Mouse (Mus musculus): ENCODE results near the gene Mt3. TPM values are rescaled to one million over a fixed set of nuclear protein-coding genes. Genes with fewer than 3 reads are reported as not detected.

The Mt3 gene
- total RNA-seq, 2 experiments from 2014 or later = 7.6 to 11.1 TPM

DNA sequence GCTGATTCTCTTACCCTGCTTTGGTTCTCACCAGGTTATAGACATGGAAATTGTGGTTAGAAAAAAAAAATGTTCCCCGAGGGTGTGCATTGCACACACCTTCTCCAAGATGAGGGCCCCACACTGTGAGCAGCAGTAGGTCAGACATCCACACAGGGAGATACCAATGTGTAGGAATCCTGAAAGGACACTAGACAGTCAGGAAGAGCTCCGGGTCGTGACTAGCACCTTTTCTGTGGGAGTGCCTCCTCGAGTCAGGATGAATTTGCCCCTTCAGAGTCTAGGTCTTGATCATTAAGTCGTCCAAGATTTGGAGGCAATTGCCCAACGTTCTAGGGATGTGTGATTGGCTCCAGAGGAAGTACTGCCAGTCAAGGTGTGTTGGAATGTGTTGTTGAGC is 33.4 kb downstream of the Mt3 start:
- DNase-seq = no peak

DNA sequence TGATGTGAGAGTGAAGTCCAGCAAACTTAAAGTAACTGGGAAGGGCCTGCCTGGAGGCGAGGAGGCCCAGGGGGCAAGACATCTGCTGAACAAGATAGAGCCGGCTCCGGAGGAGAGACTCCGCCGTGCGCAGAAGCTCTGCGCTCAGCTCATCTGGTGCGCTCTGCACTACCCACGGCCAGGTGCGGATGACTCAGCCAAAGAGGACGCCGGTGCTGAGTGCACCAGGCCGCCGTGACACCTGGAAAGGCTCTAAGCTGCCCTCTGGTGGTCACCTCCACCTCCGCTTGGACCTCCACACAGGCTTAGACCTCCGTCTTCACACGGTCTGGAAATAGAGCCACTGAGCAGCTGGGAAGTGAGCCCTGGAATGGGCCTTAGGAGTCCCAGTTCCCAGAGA is 34.1 kb downstream of the Mt3 start:
- peak; percentile 80 for DNase-seq

DNA sequence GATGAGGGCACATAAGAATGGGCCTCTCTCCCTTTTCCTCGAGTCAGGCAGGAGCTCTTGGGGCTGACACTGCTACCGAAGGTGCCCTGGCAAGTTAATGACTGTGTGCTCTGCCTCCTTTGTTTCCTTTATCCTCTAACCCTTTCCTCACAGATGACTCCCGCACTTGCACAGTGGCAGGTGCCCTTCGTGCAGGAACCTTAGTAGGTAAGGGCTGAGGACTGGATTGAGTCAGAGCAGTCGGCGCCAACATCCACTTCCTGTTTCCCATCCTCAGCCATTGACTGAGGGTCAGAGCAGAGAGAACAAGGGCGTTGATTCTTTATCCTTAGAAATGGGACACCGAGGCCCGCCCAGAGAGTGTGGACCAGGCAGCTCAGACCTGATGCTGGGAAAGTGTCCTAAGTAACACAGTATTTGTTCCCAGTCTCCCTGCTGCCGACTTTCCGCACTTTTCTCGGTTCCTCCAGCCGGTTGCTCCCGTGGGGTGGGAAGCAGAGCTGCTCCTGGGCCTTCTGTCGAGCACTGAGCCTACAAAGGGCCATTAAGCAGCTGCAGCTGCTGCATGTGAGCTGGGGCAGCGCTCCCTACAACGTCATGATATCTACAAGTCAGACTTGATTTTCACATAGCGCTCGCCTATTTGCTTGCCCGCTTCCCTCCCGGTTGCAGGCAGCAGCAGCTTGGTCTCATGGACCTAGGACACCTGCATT is 35.0 kb downstream of the Mt3 start:
- DNase-seq = no peak

DNA sequence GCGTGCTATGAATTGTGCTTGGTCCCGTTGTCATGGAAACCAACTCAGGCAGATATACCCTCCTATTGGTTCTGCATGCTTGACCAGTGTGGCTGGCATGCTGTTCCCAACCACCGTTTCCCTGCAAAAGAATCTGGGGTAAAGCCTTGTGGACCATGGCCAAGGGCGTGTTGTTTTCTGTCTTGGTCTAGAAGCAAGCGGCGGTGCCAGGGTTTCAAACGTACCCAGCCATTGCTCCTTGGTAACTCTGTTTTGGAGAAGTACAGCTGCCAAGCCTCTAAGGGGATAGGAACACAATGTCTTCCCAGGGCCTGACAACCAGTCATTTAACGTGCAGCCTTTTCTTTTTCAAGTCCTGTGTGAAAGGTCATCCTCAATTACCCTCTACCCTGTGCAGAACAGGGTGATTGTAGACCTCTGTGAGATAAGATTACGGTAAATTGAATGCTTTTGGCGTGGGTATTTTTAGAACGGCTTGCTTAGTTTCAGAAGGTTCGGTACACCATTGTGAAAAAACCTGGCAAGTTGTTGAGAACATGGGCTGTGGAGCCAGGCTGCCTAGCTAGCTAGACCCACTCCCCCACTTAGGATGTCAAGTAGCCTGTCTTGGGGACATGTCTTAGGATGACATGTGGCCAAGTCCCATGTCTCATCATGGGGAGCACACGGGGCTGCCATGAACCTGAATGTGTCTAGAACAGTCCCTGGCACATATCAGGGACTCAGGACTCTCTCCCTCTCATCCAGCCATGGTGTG is 37.0 kb downstream of the Mt3 start:
- DNase-seq = peak; percentile 49

DNA sequence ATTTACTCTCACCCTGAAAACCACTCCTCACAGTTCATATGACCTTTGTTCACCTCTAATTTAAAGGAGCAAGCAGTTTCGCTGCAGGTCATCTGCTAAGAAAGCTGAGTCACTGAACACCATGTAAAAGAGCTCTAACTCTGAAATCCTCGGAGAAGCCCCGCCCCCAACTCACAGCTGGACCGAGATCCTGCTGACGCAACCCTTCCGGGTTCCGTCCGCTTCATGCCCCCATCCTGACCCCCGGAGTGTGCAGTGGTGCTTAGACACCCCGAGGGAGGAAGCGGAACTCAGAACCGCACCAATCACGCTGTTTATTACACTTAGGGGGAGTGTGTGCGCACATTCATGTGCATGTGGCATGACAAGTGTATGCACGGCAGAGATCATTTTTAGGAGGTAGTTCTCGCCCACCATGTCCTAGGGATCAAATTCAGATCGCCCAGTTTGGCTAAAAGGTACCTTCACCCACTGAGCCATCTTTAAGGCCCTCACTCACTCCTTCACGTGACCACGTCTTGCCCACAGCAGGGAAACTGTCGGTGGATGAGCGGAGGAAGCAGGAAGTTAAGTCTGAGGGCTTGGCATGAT is 38.8 kb downstream of the Mt3 start:
- peak; percentile 78 for DNase-seq

DNA sequence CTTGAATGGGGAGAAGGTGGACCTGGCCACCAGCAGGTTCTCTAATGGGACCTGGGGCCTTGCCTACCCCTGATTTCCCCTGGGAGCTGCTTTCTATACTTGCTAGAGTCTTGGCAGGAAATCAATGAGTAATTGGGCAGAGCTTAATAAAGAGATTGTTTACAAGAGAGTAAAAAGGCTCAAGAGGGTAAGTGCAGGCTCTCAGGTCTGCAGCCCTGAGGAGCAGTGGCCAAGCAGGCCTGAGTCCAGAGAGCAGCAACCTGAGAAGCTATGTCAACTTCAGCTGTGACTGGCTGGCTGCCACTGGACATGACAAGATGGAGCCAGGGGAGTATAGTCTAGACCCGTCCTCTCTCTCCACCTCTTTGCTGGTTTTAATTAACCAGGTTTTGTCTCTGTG is 40.5 kb downstream of the Mt3 start:
- DNase-seq = peak; percentile 47

DNA sequence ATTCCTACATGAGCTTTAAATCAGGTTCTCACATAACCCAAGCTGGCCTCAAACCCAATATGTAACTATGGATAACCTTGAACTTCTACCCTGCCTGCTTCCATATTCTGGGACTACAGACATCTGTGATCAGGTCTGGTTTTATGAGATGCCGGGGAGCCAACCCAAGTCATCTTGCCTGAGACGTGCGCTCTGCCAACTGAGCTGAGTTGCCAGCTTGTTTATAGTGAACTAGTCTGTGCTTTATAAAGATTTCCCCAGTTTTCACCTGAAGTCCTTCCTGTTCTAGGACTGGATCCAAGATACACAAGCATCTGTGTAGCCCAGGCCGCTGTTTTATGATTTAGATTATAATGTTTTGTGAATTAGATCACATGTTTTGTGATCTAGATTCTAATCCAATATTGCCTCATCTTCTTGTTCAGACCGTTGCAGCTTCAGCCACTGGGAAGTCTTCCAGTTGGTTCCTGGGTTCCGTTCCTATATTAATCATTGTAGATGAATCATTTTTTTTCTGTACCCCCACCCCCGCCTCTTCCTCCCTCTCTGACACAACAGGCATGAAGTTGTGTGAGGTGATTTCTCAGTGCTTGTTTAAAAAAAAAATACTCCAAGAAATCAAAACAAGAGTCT is 42.3 kb downstream of the Mt3 start:
- peak; percentile 39 for DNase-seq

DNA sequence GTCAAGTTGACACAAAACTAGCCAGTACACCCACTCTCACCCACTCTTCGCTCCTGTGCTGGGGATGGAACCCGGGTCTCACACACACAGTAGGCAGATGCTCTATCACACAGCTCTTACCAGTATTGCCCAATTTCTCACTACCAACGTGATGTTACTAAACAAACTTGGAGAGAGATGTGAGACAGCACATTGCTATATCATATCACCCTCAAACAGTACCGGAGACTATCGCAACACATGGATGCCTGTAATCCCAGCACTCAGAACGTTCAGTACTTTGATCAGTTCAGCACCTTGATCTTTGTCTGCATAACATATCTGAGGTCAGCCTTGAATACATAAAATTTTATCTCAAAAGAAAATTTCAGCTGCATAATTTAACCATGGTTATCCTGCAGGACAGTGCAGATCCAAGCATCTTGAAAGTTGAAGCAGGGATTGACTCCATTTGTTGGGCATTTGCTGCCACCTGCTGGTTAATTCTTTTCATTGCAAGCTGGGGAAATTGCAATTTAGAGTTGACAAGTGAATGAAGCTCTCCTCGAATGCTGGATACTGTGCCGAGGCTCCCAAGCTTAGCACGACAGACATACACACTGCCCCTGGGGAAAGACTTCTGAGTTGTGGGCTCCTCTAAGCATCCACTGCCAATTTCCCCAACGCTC is 46.9 kb downstream of the Mt3 start:
- DNase-seq = peak; percentile 75

Other genes starting within 250 kb of the Mt3 start
- 100 to 1,000 TPM; 125 to 132 TPM for gene Amfr, start 139.8 kb upstream of the Mt3 start, total RNA-seq (2021)
- 10 to 100 TPM; 47.6 to 48.3 TPM for gene Nudt21, start 115.6 kb upstream of the Mt3 start, total RNA-seq (2021)
- gene Ogfod1, start 115.4 kb upstream of the Mt3 start, total RNA-seq (2021) = 10 to 100 TPM; 14.5 to 15.6 TPM
- gene Bbs2, start 53.7 kb upstream of the Mt3 start, total RNA-seq (2021) = 10 to 100 TPM; 13.0 to 17.4 TPM
- not detected for gene Mt4, start 15.4 kb upstream of the Mt3 start, total RNA-seq (2021)
- gene Mt2, start 20.1 kb downstream of the Mt3 start, total RNA-seq (2021) = 100 to 1,000 TPM in 1 of 2 experiments, 10 to 100 TPM in 1; 67.8 to 348 TPM
- 100 to 1,000 TPM; 147 to 449 TPM for gene Mt1, start 26.5 kb downstream of the Mt3 start, total RNA-seq (2021)
- 10 to 100 TPM; 17.3 to 21.1 TPM for gene Nup93, start 62.0 kb downstream of the Mt3 start, total RNA-seq (2021)
- under 1 TPM; 0.12 to 0.24 TPM for gene Slc12a3, start 176.6 kb downstream of the Mt3 start, total RNA-seq (2021)
- gene Herpud1, start 233.8 kb downstream of the Mt3 start, total RNA-seq (2021) = 100 to 1,000 TPM in 1 of 2 experiments, 10 to 100 TPM in 1; 93.9 to 145 TPM

All from adrenal gland, postnatal 10 days (tissue).